Mouse (Mus musculus): ENCODE results near the gene Srl. TPM values are rescaled to one million over a fixed set of nuclear protein-coding genes. Genes with fewer than 3 reads are reported as not detected.
"Not testable (repeated sequence)": the region's sequence is repeated elsewhere in the genome, so short reads cannot be mapped to it uniquely, and the experiment has no call there.

Gene Srl
- total RNA-seq, 2 experiments from 2014 or later = 6.7 to 8.2 TPM

GRCm38 (mm10) chr16:4474040-4474881 is 67.4 kb downstream of the Srl start:
- not testable (repeated sequence) for DNase-seq

GRCm38 (mm10) chr16:4473231-4473630 is 68.4 kb downstream of the Srl start:
- no peak for DNase-seq

- DNase-seq = peak in 1 of 2 experiments; percentile 55
These were observed 68.9 kb downstream of the Srl start for GRCm38 (mm10) chr16:4472687-4473086.

- peak; percentile 45 to 47 for DNase-seq
These were observed 71.8 kb downstream of the Srl start for GRCm38 (mm10) chr16:4469599-4470352.

- DNase-seq = no peak
These were observed 77.0 kb downstream of the Srl start for GRCm38 (mm10) chr16:4464529-4465089.

GRCm38 (mm10) chr16:4457927-4458326 is 83.7 kb downstream of the Srl start:
- DNase-seq = no peak

- no peak for DNase-seq
These were observed 85.2 kb downstream of the Srl start for GRCm38 (mm10) chr16:4456391-4456790.

- no peak for DNase-seq
These were observed 85.9 kb downstream of the Srl start for GRCm38 (mm10) chr16:4455693-4456092.

- no peak for DNase-seq
These were observed 87.1 kb downstream of the Srl start for GRCm38 (mm10) chr16:4454563-4454962.

- no peak for DNase-seq
These were observed 92.2 kb downstream of the Srl start for GRCm38 (mm10) chr16:4449418-4449817.

GRCm38 (mm10) chr16:4448235-4448634 is 93.4 kb downstream of the Srl start:
- DNase-seq = no peak

- no peak for DNase-seq
These were observed 95.2 kb downstream of the Srl start for GRCm38 (mm10) chr16:4446395-4446794.

- DNase-seq = peak in 1 of 2 experiments; percentile 25
These were observed 97.2 kb downstream of the Srl start for GRCm38 (mm10) chr16:4444378-4444777.

GRCm38 (mm10) chr16:4439302-4440066 is 102.1 kb downstream of the Srl start:
- no peak for DNase-seq

- DNase-seq = peak in 1 of 2 experiments; percentile 14
These were observed 104.9 kb downstream of the Srl start for GRCm38 (mm10) chr16:4436738-4437137.

GRCm38 (mm10) chr16:4435371-4435770 is 106.2 kb downstream of the Srl start:
- DNase-seq = peak; percentile 71 to 76

- DNase-seq = no peak
These were observed 109.8 kb downstream of the Srl start for GRCm38 (mm10) chr16:4431841-4432240.

GRCm38 (mm10) chr16:4431013-4431412 is 110.6 kb downstream of the Srl start:
- no peak for DNase-seq

GRCm38 (mm10) chr16:4430232-4430631 is 111.4 kb downstream of the Srl start:
- DNase-seq = no peak
